Mouse (Mus musculus): ENCODE results near the gene Ssh3.

DNA sequence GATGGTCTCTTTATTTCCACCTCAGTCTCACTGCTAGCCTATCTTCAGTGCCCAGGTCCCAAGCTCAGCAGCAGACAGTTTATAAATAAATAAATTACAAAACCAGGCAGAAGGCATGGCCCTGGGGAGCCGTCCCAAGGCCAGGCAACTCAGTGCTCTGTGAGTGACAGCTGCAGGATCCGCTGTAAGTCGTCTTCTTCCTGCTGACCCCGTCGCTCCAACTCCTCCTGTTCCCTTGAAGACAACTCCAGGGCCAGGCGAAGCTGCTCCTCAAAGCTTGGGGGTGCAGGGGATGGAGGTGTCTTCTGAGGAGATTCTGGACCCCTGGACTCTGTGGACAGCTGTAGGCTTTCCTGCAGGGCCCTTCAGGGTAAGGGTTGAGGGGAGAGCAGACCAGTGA is 1.2 kb upstream of the Ssh3 start:
- TF ChIP-seq CTCF (IDR thresholded peaks at IDR 0.05) (no peak), EP300 (IDR thresholded peaks at IDR 0.05) (no peak)

All from lung, postnatal 0 days (tissue).